Comparison of ENCODE assay signal across 11 mouse cellular contexts in the genomic region with DNA sequence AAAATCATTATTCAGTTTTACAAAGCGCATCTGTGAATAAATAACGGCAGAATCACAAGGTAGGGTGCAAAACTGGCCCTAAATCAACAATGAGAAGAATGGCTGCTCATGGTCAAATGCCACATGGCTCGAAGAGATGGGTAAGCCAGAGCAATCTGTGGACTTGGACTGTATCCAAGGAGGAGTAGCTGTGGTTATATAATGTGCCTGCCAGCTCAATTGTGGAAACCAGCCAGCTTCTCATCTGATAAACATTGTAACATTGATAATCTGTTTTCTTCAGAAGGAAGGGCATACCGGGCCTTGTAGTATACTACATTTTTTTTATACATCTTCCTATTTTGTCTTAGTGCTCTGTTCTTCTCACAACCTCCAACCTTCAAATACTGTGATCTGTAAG. TPM values are rescaled to one million over a fixed set of nuclear protein-coding genes. Genes with fewer than 3 reads are reported as not detected.
DNase-seq lines count a peak whose midpoint lies in the region; ATAC-seq and TF ChIP-seq lines count a peak whose summit lies in the region.
"Had no signal": no experiment of that assay in that cellular context is flagged by ENCODE, and none has a peak within 500 bp of the region (broad histone marks: within the 10 kb centered on the region; RNA-seq: fewer than 3 reads in every experiment).

No protein-coding gene starts in this region.

- intact Hi-C loops in left cerebral cortex, postnatal 4 days (cut with DNase I), result no loop called here
- intact Hi-C loops in gastrocnemius, postnatal 36 days (cut with DNase I), result no loop called here

- TF ChIP-seq POLR2A in lung, adult 2 months (IDR thresholded peaks at IDR 0.05; ENCODE audit: borderline replicate concordance, extremely low read depth, low read depth, low read length), result no peak

- 0 out of 2 replicates have a peak, but pooled peaks cover 2% of the 10 kb centered on the region for H3K4me1 ChIP-seq in lung, embryonic 14.5 days (ENCODE audit: insufficient read depth)
- H3K4me1 ChIP-seq in lung, adult 2 months (ENCODE audit: control insufficient read depth, insufficient read depth, low read length), result peaks cover 7% of the 10 kb centered on the region
- H3K4me1 ChIP-seq: midbrain, embryonic 12.5 days; stomach, embryonic 15.5 days had no signal

- no peak for ATAC-seq in lung, embryonic 14.5 days (ENCODE audit: insufficient read depth)

- no peak overlapping the region for H3K4me3 ChIP-seq in lung, embryonic 14.5 days (ENCODE audit: low read depth, low read length)
- no peak overlapping the region for H3K4me3 ChIP-seq in lung, adult 2 months (replicated peaks; ENCODE audit: extremely low read depth, low read depth, low read length)
- H3K4me3 ChIP-seq: midbrain, embryonic 12.5 days; stomach, embryonic 15.5 days had no signal

- peak; percentile 27 for DNase-seq in heart, adult 11 months
- no peak for DNase-seq in heart, postnatal 4 days
- peak; percentile 69 for DNase-seq in lung, embryonic 14.5 days
- no peak for DNase-seq in lung, adult 2 months
- DNase-seq in cerebellum, adult 11-12 months, result peak; percentile 88
- peak; percentile 79 for DNase-seq in left cerebral cortex, postnatal 4 days
- no peak for DNase-seq in embryo, embryonic 10 days (ENCODE audit: low spot score)
- no peak for DNase-seq in gastrocnemius, postnatal 36 days

- TF ChIP-seq CTCF in lung, embryonic 14.5 days (IDR thresholded peaks at IDR 0.05; ENCODE audit: low read depth), result no peak
- no peak for TF ChIP-seq CTCF in lung, adult 2 months (IDR thresholded peaks at IDR 0.05; ENCODE audit: insufficient read depth, low read length)

- WGBS in lung, embryonic 14.5 days, result 54% methylated on average over 4 of the region's 4 CpGs
- 30% methylated on average over 4 of the region's 4 CpGs for WGBS in lung, adult 2 months

- H3K9ac ChIP-seq in lung, embryonic 14.5 days, result no peak overlapping the region
- H3K9ac ChIP-seq: midbrain, embryonic 12.5 days; stomach, embryonic 15.5 days had no signal

- peaks cover 62% of the 10 kb centered on the region for H3K36me3 ChIP-seq in lung, embryonic 14.5 days (ENCODE audit: insufficient read depth)

- no peaks in the 10 kb centered on the region for H3K9me3 ChIP-seq in lung, embryonic 14.5 days (ENCODE audit: low read depth, low read length)
- H3K9me3 ChIP-seq: midbrain, embryonic 12.5 days; stomach, embryonic 15.5 days had no signal

- H3K4me2 ChIP-seq in lung, embryonic 14.5 days, result no peak overlapping the region
- H3K4me2 ChIP-seq: midbrain, embryonic 12.5 days; stomach, embryonic 15.5 days had no signal

- no peaks in the 10 kb centered on the region for H3K27me3 ChIP-seq in lung, embryonic 14.5 days (ENCODE audit: insufficient read depth, low read length)
- H3K27me3 ChIP-seq: midbrain, embryonic 12.5 days; stomach, embryonic 15.5 days had no signal

- H3K27ac ChIP-seq in lung, embryonic 14.5 days (ENCODE audit: low read depth), result no peak overlapping the region
- H3K27ac ChIP-seq: kidney, postnatal 0 days; midbrain, embryonic 12.5 days; stomach, embryonic 15.5 days had no signal

RNA-seq across cellular contexts. Expression of a gene that starts 31.9 kb away (rescaled TPM):
- 10 to 100 TPM; 21.6 to 22.3 TPM for total RNA-seq in heart, postnatal 4 days (2021)
- 23.2 and 24.8 TPM in 2 replicates for polyA plus RNA-seq in lung, embryonic 14.5 days (2014; fragmentation: Nextera tagmentation; extraction: Ambion mirVana)
- 8.1 and 8.8 TPM in 2 replicates for polyA plus RNA-seq in lung, adult 2 months (2012; rRNA removed)
- 10 to 100 TPM; 26.6 to 27.2 TPM for total RNA-seq in left cerebral cortex, postnatal 4 days (2021)
- total RNA-seq in gastrocnemius, postnatal 36 days (2021), result 10 to 100 TPM; 18.9 to 20.6 TPM

Comparison
In these comparisons a context has a peak if more than half of its experiments do, and no peak if none do; other contexts are left out.
1. DNase-seq: peak in heart, adult 11 months (single experiment), lung, embryonic 14.5 days (single experiment), cerebellum, adult 11-12 months (single experiment) and left cerebral cortex, postnatal 4 days (single experiment); none in heart, postnatal 4 days (single experiment), lung, adult 2 months (single experiment), embryo, embryonic 10 days (single experiment) and gastrocnemius, postnatal 36 days (0 of 2).